Mouse (Mus musculus) monocyte, adult 2 months (primary cell): ENCODE measurements around the gene Gigyf1.

Source experiments
- DNase-seq, 2 experiments: peaks; one replicate each; pipeline ENCODE4 v3.0.0; 2022; ENCODE audit warnings: low spot score in 2 of 2, low read depth in 1 of 2

Gigyf1 gene

GRCm38 (mm10) chr5:137518436-137518835 is at the start of gene Gigyf1:
Gigyf1 (plus strand) TSS chr5:137518548.
- DNase-seq = no peak

- DNase-seq = no peak
These were observed 46.0 kb upstream of the Gigyf1 start for GRCm38 (mm10) chr5:137472252-137472904.

GRCm38 (mm10) chr5:137474351-137474750 is 44.0 kb upstream of the Gigyf1 start:
- DNase-seq = no peak

GRCm38 (mm10) chr5:137476964-137477363 is 41.4 kb upstream of the Gigyf1 start, which contains the start of gene Zan:
Zan (minus strand) TSS chr5:137477064.
- no peak for DNase-seq

- peak in 1 of 2 experiments; percentile 19 for DNase-seq
These were observed 37.2 kb upstream of the Gigyf1 start for GRCm38 (mm10) chr5:137481138-137481537.

- no peak for DNase-seq
These were observed 36.5 kb upstream of the Gigyf1 start for GRCm38 (mm10) chr5:137481897-137482296.

- DNase-seq = no peak
These were observed 33.1 kb upstream of the Gigyf1 start for GRCm38 (mm10) chr5:137485071-137485850.

- DNase-seq = no peak
These were observed 32.5 kb upstream of the Gigyf1 start for GRCm38 (mm10) chr5:137485851-137486155.

GRCm38 (mm10) chr5:137487616-137488015 is 30.7 kb upstream of the Gigyf1 start:
- DNase-seq = no peak

GRCm38 (mm10) chr5:137491559-137491958 is 26.8 kb upstream of the Gigyf1 start:
- no peak for DNase-seq

- DNase-seq = no peak
These were observed 24.5 kb upstream of the Gigyf1 start for GRCm38 (mm10) chr5:137493831-137494230.

GRCm38 (mm10) chr5:137500186-137500585 is 18.2 kb upstream of the Gigyf1 start:
- no peak for DNase-seq

- DNase-seq = peak; percentile 99 to 100
These were observed 16.4 kb upstream of the Gigyf1 start, which contains the start of gene Pop7 for GRCm38 (mm10) chr5:137501709-137502666. Pop7 (minus strand) TSS chr5:137502518.

GRCm38 (mm10) chr5:137502667-137503110 is 15.7 kb upstream of the Gigyf1 start:
- DNase-seq = peak in 1 of 2 experiments; percentile 55

GRCm38 (mm10) chr5:137504041-137504440 is 14.3 kb upstream of the Gigyf1 start:
- no peak for DNase-seq

GRCm38 (mm10) chr5:137510014-137510501 is 8.3 kb upstream of the Gigyf1 start:
- peak in 1 of 2 experiments; percentile 56 for DNase-seq

- no peak for DNase-seq
These were observed 7.6 kb upstream of the Gigyf1 start for GRCm38 (mm10) chr5:137510573-137511390.

GRCm38 (mm10) chr5:137511706-137512105 is 6.6 kb upstream of the Gigyf1 start:
- no peak for DNase-seq

- DNase-seq = no peak
These were observed 5.2 kb upstream of the Gigyf1 start for GRCm38 (mm10) chr5:137512847-137513794.
